Mouse (Mus musculus): ENCODE data around the gene Apol11b. TPM values are rescaled to one million over a fixed set of nuclear protein-coding genes. Genes with fewer than 3 reads are reported as not detected.
A peak's percentile ranks its signal among the peaks of the same experiment; 100 is the strongest.
"Not testable (repeated sequence)": the region's sequence is repeated elsewhere in the genome, so short reads cannot be mapped to it uniquely, and the experiment has no call there.

Gene Apol11b
- polyA plus RNA-seq (2015; fragmentation: Nextera tagmentation; extraction: Ambion mirVana): 0.19 and 0.41 TPM in 2 replicates

DNA sequence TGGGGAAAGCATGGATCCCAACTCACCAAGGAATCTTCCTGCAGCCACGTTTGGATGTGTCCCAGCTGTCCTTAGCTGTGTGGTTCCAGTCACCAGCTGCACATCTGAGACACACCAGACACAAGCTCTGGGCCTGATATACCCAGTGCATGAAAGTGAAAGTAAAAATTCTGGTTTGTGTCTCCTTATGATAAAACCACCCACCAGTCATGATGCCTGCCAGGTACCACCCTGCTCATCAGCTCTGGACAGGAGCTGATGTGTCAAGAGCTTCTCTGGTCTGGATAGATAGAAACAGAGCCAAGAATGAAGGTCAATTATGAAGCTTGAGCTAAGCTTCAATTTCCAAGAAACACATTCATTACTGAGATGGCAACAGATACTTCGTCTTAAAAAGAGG is at the start of gene Apol11b:
Gene Apol11b, minus strand, starts transcription at position 111 of the 400 bp plus-strand sequence.
- not testable (repeated sequence) for H3K36me3 ChIP-seq (ENCODE audit: control insufficient read depth, insufficient read depth, low read length); H3K9ac ChIP-seq (ENCODE audit: low read length); H3K27me3 ChIP-seq (ENCODE audit: control insufficient read depth, insufficient read depth, low read length); H3K4me3 ChIP-seq (replicated peaks; ENCODE audit: low read length); ATAC-seq (ENCODE audit: insufficient read depth, low FRiP score); H3K4me1 ChIP-seq (ENCODE audit: control insufficient read depth, insufficient read depth, low read length); H3K4me2 ChIP-seq (ENCODE audit: low read depth, low read length); H3K27ac ChIP-seq (ENCODE audit: low read length); H3K9me3 ChIP-seq (replicated peaks; ENCODE audit: control insufficient read depth, low read length)
- 74% methylated on average over 2 of the region's 2 CpGs for WGBS

DNA sequence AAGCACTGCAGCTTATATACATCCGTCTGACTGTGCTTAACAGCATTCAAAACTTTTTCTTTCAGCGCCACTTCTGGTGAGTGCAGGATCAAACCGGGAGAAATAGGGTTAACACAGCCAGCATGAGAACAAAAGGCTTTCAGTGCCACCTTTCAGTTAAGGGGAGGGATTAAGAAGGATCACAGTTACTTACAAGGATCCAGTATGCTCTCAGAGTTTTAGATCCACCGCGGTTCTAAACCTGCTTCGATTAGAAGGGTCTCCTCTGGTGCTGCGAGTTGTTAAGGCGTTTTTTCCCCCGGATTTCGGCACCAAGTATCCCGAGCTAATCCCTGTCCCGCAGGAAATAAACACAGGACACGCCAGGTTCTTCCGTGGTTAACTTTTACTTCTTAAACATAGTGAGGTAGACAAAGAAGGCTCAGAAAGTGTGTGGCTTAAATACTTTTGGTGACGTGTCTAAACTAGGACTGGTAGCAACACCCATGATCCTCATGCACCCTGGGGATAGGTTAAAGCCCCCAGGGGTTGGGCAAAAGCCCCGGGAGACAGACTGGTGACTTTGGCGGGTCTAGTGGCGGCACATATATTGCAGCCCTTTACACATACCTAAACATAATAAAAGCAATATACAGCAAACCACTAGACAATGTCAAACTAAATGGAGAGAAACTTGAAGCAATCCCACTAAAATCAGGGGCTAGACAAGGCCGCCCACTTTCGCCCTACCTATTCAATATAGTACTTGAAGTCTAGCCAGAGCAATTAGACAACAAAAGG is 48.6 kb upstream of the Apol11b start:
- not testable (repeated sequence) for H3K4me1 ChIP-seq (ENCODE audit: control insufficient read depth, insufficient read depth, low read length); H3K9me3 ChIP-seq (replicated peaks; ENCODE audit: control insufficient read depth, low read length); ATAC-seq (ENCODE audit: insufficient read depth, low FRiP score); H3K36me3 ChIP-seq (ENCODE audit: control insufficient read depth, insufficient read depth, low read length); H3K27me3 ChIP-seq (ENCODE audit: control insufficient read depth, insufficient read depth, low read length); H3K27ac ChIP-seq (ENCODE audit: low read length)
- Histone ChIP-seq H3K4me2 (ENCODE audit: low read depth, low read length) (peak overlapping the region; percentile 49), H3K9ac (ENCODE audit: low read length) (peak overlapping the region; percentile 30), H3K4me3 (replicated peaks; ENCODE audit: low read length) (peak overlapping the region; percentile 35)
- WGBS: 9% methylated on average over 19 of the region's 20 CpGs

DNA sequence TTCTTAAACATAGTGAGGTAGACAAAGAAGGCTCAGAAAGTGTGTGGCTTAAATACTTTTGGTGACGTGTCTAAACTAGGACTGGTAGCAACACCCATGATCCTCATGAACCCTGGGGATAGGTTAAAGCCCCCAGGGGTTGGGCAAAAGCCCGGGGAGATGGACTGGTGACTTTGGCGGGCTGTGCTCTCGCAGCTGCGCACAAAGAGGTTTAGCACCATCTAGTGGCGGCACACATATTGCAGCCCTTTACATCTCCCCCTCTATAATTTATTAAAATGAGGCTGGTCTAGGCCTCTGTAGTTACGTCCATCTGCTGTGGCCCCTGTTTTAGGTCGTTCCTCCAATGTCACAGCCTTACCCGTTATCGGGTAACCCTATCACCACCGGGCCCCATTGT is 40.9 kb upstream of the Apol11b start:
- H3K4me1 ChIP-seq (ENCODE audit: control insufficient read depth, insufficient read depth, low read length); H3K4me2 ChIP-seq (ENCODE audit: low read depth, low read length); H3K27me3 ChIP-seq (ENCODE audit: control insufficient read depth, insufficient read depth, low read length); H3K36me3 ChIP-seq (ENCODE audit: control insufficient read depth, insufficient read depth, low read length); H3K9me3 ChIP-seq (replicated peaks; ENCODE audit: control insufficient read depth, low read length); H3K9ac ChIP-seq (ENCODE audit: low read length); ATAC-seq (ENCODE audit: insufficient read depth, low FRiP score); H3K4me3 ChIP-seq (replicated peaks; ENCODE audit: low read length); H3K27ac ChIP-seq (ENCODE audit: low read length): not testable (repeated sequence)
- 9% methylated on average over 8 of the region's 11 CpGs for WGBS

DNA sequence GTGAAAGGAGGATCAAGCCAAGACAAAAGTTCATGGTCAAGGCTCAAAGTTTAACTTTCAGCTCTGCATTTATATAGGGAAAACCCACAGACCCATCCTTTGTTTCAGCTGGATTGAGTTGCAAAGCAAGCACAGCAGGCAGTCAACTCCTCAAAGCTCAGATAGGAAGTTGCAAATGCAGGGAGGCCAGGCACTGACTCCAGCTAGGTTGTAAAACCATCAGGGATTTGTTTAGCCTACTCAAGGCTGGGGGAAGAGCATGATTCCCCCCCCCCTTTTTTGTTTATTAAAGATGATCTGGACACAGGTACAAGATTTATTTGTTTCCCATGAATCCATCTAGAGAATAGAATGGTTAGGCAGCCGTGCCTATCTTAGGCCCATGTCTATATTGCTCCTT is 31.0 kb upstream of the Apol11b start:
- H3K27me3 ChIP-seq (ENCODE audit: control insufficient read depth, insufficient read depth, low read length); H3K4me1 ChIP-seq (ENCODE audit: control insufficient read depth, insufficient read depth, low read length); ATAC-seq (ENCODE audit: insufficient read depth, low FRiP score); H3K36me3 ChIP-seq (ENCODE audit: control insufficient read depth, insufficient read depth, low read length); H3K9ac ChIP-seq (ENCODE audit: low read length); H3K4me3 ChIP-seq (replicated peaks; ENCODE audit: low read length); H3K27ac ChIP-seq (ENCODE audit: low read length); H3K9me3 ChIP-seq (replicated peaks; ENCODE audit: control insufficient read depth, low read length); H3K4me2 ChIP-seq (ENCODE audit: low read depth, low read length): not testable (repeated sequence)
- WGBS: 71% methylated on average over 1 of the region's 1 CpGs

DNA sequence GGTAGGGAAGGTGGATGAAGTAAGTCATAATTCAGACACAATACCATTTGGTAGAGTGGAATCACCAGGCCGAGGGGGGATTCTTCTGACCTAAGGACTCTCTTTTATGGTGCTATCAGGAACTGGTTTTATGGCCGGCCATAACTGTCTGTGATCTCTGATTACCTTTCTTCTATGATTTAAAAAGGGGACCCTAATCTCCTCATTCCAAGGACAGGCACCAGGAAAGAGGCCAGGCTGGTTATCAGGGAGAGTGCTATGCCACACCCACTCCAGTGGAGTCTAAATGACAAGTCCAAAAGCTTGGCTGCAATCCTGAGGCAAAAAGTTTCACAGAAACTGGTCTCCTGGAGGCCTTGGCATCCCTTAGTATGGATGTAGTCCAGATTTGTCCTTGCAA is 18.8 kb upstream of the Apol11b start:
- not testable (repeated sequence) for ATAC-seq (ENCODE audit: insufficient read depth, low FRiP score); H3K27ac ChIP-seq (ENCODE audit: low read length)

DNA sequence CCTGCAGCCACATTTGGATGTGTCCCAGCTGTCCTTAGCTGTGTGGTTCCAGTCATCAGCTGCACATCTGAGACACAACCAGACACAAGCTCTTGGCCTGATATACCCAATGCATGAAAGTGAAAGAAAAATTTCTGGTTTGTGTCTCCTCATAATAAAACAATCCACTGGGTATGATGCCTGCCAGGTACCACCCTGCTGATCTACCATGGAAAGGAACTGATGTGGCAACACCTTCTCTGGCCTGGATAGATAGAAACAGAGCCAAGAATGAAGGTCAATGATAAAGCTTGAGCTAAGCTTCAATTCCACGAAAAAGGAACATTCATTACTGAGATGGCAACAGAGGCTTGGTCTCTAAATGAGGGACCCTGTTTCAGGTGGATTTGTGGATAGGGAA is 16.7 kb upstream of the Apol11b start:
- H3K4me2 ChIP-seq (ENCODE audit: low read depth, low read length); H3K27me3 ChIP-seq (ENCODE audit: control insufficient read depth, insufficient read depth, low read length); H3K4me1 ChIP-seq (ENCODE audit: control insufficient read depth, insufficient read depth, low read length); H3K36me3 ChIP-seq (ENCODE audit: control insufficient read depth, insufficient read depth, low read length); ATAC-seq (ENCODE audit: insufficient read depth, low FRiP score); H3K9me3 ChIP-seq (replicated peaks; ENCODE audit: control insufficient read depth, low read length); H3K27ac ChIP-seq (ENCODE audit: low read length); H3K4me3 ChIP-seq (replicated peaks; ENCODE audit: low read length); H3K9ac ChIP-seq (ENCODE audit: low read length): not testable (repeated sequence)
- 65% methylated on average over 1 of the region's 1 CpGs for WGBS

More for the DNA sequence above, 18.8 kb upstream of the Apol11b start:
- H3K4me1 ChIP-seq (ENCODE audit: control insufficient read depth, insufficient read depth, low read length); H3K36me3 ChIP-seq (ENCODE audit: control insufficient read depth, insufficient read depth, low read length); H3K4me3 ChIP-seq (replicated peaks; ENCODE audit: low read length); H3K4me2 ChIP-seq (ENCODE audit: low read depth, low read length); H3K27me3 ChIP-seq (ENCODE audit: control insufficient read depth, insufficient read depth, low read length); H3K9ac ChIP-seq (ENCODE audit: low read length); H3K9me3 ChIP-seq (replicated peaks; ENCODE audit: control insufficient read depth, low read length): not testable (repeated sequence)
- 75% methylated on average over 2 of the region's 2 CpGs for WGBS

DNA sequence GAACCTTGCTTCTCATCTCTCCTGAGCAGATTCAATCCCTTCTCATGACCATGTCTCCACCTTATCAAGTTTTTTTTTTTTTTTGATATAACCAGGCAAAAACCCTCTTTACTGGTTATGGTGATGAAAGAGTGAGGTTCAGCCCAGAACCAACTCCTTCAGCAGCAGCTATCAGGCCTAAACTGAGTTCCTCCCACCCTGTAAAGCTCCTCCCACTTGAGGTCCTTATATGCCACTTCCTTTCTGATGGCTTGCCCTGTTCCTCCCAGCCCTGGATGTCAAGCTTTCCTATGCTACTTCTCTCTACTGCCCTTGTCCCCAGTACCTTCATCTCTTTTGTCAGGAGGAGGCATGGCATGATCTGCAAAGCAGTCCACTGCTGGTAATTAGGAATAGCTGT is 8.1 kb upstream of the Apol11b start:
- H3K9ac ChIP-seq (ENCODE audit: low read length); H3K36me3 ChIP-seq (ENCODE audit: control insufficient read depth, insufficient read depth, low read length); H3K27ac ChIP-seq (ENCODE audit: low read length); H3K27me3 ChIP-seq (ENCODE audit: control insufficient read depth, insufficient read depth, low read length); H3K4me2 ChIP-seq (ENCODE audit: low read depth, low read length); ATAC-seq (ENCODE audit: insufficient read depth, low FRiP score); H3K4me3 ChIP-seq (replicated peaks; ENCODE audit: low read length); H3K4me1 ChIP-seq (ENCODE audit: control insufficient read depth, insufficient read depth, low read length); H3K9me3 ChIP-seq (replicated peaks; ENCODE audit: control insufficient read depth, low read length): not testable (repeated sequence)

DNA sequence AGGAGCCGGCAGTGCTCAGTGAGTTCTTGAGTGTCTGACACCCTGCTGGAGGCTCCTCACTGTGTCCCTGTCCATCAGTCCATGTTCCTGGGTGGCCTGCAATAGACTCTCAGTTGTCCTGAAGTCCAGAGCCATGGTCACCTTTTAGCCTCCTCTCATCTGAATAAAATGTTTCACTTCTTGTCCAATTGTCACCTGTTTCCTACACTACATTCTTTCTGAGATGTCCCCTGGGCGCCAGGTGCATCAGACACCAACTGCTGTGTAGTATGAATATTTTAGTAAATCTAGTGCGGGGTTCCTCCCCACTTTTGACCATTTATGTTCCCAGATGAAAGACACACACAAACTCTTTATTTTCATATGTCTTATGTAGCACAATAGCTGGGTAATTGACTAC is 13.3 kb downstream of the Apol11b start:
- not testable (repeated sequence) for ATAC-seq (ENCODE audit: insufficient read depth, low FRiP score); H3K9me3 ChIP-seq (replicated peaks; ENCODE audit: control insufficient read depth, low read length); H3K4me3 ChIP-seq (replicated peaks; ENCODE audit: low read length); H3K27me3 ChIP-seq (ENCODE audit: control insufficient read depth, insufficient read depth, low read length); H3K9ac ChIP-seq (ENCODE audit: low read length); H3K4me1 ChIP-seq (ENCODE audit: control insufficient read depth, insufficient read depth, low read length); H3K4me2 ChIP-seq (ENCODE audit: low read depth, low read length); H3K36me3 ChIP-seq (ENCODE audit: control insufficient read depth, insufficient read depth, low read length); H3K27ac ChIP-seq (ENCODE audit: low read length)
- WGBS: 69% methylated on average over 3 of the region's 3 CpGs

DNA sequence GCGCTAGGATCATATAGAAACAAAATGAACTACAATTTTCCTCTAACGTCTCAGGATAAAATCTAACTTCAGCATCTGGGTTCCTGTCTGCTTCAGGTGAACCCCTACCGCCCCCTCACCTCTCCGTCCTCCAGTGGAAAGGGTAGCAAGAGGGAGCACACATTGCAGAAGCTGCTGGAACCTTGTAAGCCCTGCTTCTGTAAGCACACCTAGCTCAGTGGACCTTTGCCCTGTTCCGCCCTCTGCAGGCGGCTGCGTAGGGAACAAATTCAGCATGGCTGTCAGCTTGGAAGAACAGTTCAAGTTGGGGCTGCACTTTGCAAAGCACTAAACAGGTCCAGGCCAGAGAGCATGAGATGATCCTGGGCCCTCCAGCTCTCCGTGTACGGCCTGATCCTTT is 14.4 kb downstream of the Apol11b start:
- H3K9ac ChIP-seq (ENCODE audit: low read length); ATAC-seq (ENCODE audit: insufficient read depth, low FRiP score); H3K27ac ChIP-seq (ENCODE audit: low read length); H3K9me3 ChIP-seq (replicated peaks; ENCODE audit: control insufficient read depth, low read length); H3K4me3 ChIP-seq (replicated peaks; ENCODE audit: low read length); H3K27me3 ChIP-seq (ENCODE audit: control insufficient read depth, insufficient read depth, low read length); H3K4me1 ChIP-seq (ENCODE audit: control insufficient read depth, insufficient read depth, low read length); H3K4me2 ChIP-seq (ENCODE audit: low read depth, low read length); H3K36me3 ChIP-seq (ENCODE audit: control insufficient read depth, insufficient read depth, low read length): not testable (repeated sequence)
- WGBS: 44% methylated on average over 9 of the region's 9 CpGs
